Mouse (Mus musculus) forebrain, embryonic 10.5 days (tissue): ENCODE data around the gene Zfp280c. TPM values are rescaled to one million over a fixed set of nuclear protein-coding genes. Genes with fewer than 3 reads are reported as not detected.
A peak's percentile ranks its signal among the peaks of the same experiment; 100 is the strongest.

Experiments used
- DNase-seq: peaks from one replicate; pipeline ENCODE4 v3.0.0-alpha.2; 2017; ENCODE audit warnings: low spot score; ENCODE audit errors: extremely low spot score
- H3K27ac ChIP-seq: fragments of 300-500 bp; sonication (generic); 2 replicates; pipeline ENCODE4 v1.5.1; 2016; ENCODE audit warnings: mild to moderate bottlenecking
- H3K27me3 ChIP-seq: fragments of 300-500 bp; sonication (generic); 2 replicates; pipeline ENCODE4 v1.6.1; 2016; ENCODE audit warnings: mild to moderate bottlenecking; ENCODE audit not compliant: poor library complexity, severe bottlenecking
- H3K36me3 ChIP-seq: fragments of 300-500 bp; sonication (generic); replicated peaks from 2 replicates; pipeline ENCODE4 v1.6.1; 2016; ENCODE audit warnings: mild to moderate bottlenecking, moderate library complexity
- H3K4me1 ChIP-seq: fragments of 300-500 bp; sonication (generic); 2 replicates; pipeline ENCODE4 v1.6.1; 2016
- H3K4me3 ChIP-seq: fragments of 300-500 bp; sonication (generic); 2 replicates; pipeline ENCODE4 v1.5.1; 2016; ENCODE audit warnings: mild to moderate bottlenecking, moderate library complexity
- H3K9me3 ChIP-seq: fragments of 300-500 bp; sonication (generic); 2 replicates; pipeline ENCODE4 v1.6.1; 2016; ENCODE audit warnings: mild to moderate bottlenecking, moderate library complexity
- WGBS: fragments of 180-500 bp; shearing (Covaris S2); methylation state at CpG from one replicate; pipeline ENCODE4 v1.1.7; 2016; 5-methylcytosine and 5-hydroxymethylcytosine counted together
- polyA plus RNA-seq: library from polyadenylated mRNA; unstranded; fragments of >200 nt; fragmentation: Nextera tagmentation; extraction: Ambion mirVana; gene quantifications from 2 replicates; pipeline ENCODE4 v1.2.1, GENCODE M21; 2016

Gene Zfp280c
- 20.4 and 25.2 TPM in 2 replicates for polyA plus RNA-seq

DNA sequence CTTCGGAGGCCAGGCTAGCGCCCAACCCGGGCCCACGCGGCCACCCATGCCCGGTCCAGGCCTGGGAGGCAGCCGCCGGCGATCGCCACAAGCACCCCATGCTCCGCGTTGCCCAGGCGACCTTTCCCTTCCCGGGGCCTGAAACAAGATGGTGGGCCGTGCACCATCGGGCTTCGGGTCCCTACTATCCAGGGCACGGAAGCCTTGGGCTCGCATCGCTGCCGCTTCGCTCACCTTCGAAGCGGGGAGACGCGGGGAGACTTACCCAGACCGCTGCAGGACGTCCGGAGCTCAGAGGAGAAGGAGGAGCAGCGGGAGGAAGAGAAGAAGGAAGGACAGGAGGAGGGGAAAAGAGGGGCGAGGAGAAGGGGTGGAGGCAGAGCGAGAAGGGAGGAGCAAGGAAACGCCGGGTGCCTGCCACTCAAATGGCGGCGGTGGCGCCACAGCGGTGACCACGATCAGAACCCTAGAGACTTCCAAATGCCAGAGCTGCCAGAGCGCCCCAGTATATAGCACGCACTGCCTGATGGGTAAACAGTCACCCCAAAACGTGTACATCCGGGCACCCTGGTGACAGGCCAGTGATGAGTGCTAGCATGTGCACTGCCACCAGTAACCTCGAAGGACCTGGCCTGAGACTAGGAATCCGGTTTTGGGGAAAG is at the start of gene Zfp280c:
Zfp280c (minus strand) TSS at position 406 of the 662 bp plus-strand sequence.
- DNase-seq = peak; percentile 75
- Histone ChIP-seq H3K27me3 (no peaks in the 10 kb centered on the region), H3K4me1 (peaks cover 4% of the 10 kb centered on the region; the same call in 1 of the 2 replicates), H3K36me3 (peaks cover 31% of the 10 kb centered on the region), H3K9me3 (no peaks in the 10 kb centered on the region), H3K4me3 (peak within 1 kb of the TSS; percentile 70), H3K27ac (peak within 1 kb of the TSS; percentile 93)
- WGBS = 15% methylated on average over 44 of the region's 45 CpGs

- no peak for DNase-seq
- H3K4me1 ChIP-seq = no peaks in the 10 kb centered on the region
- H3K36me3 ChIP-seq = peaks cover 16% of the 10 kb centered on the region
- no peak overlapping the region for H3K4me3 ChIP-seq
- WGBS = 68% methylated on average over 2 of the region's 2 CpGs
- no peaks in the 10 kb centered on the region for H3K27me3 ChIP-seq
- H3K9me3 ChIP-seq = no peaks in the 10 kb centered on the region
- H3K27ac ChIP-seq = no peak overlapping the region
These were observed 42.7 kb upstream of the Zfp280c start for GRCm38 (mm10) chrX:48637032-48637431.

GRCm38 (mm10) chrX:48624054-48624420 is 29.7 kb upstream of the Zfp280c start:
- H3K4me1 ChIP-seq = 0 out of 2 replicates have a peak, but pooled peaks cover 4% of the 10 kb centered on the region
- no peaks in the 10 kb centered on the region for H3K9me3 ChIP-seq
- WGBS = 21% methylated on average over 9 of the region's 9 CpGs
- peak overlapping the region; percentile 67 for H3K4me3 ChIP-seq
- no peak for DNase-seq
- peak overlapping the region; percentile 89 for H3K27ac ChIP-seq
- H3K27me3 ChIP-seq = no peaks in the 10 kb centered on the region
- no peaks in the 10 kb centered on the region for H3K36me3 ChIP-seq

DNA sequence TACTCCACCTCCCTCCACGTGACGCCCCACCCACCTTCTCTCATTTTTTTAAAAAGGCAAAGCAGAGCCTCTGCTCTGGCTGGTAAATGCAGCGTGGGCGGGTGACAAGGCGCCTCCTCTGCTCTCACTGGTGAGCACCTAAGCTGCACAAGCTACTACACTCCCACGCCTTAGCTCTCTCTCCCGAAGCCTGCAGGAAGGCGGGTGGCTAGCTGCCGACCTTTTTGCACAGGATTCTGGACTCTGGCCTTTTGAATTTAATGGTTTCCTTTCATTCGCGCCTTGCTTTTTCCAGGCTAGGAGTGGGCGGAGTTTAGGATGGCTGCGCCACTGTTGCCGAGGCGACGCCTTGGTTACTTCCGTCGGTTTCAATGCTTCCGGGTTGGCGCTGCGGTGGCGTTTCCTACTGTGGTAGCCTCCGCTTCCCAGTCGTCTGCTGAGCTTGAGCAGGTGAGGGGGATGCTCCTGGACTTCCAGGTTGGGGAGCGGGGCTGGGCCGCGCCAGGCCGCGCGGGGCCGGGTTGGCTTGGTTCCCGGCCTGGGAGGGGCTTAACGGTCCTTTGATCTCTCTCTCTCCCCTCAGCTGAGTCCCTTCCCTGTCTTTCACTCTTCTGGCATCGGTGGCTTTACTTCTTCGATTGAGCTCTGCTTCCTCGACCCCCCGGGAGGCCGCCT is 29.2 kb upstream of the Zfp280c start, which contains the start of gene Slc25a14:
Slc25a14 (plus strand) TSS at position 35 of the 675 bp plus-strand sequence.
- Histone ChIP-seq H3K36me3 (no peaks in the 10 kb centered on the region), H3K4me3 (peak within 1 kb of the TSS; percentile 67), H3K27me3 (no peaks in the 10 kb centered on the region), H3K9me3 (no peaks in the 10 kb centered on the region), H3K4me1 (0 out of 2 replicates have a peak, but pooled peaks cover 4% of the 10 kb centered on the region), H3K27ac (peak within 1 kb of the TSS; percentile 89)
- WGBS = 12% methylated on average over 37 of the region's 38 CpGs
- peak; percentile 75 for DNase-seq

- H3K4me3 ChIP-seq = peak overlapping the region; percentile 67
- WGBS = 25% methylated on average over 4 of the region's 4 CpGs
These were observed 28.7 kb upstream of the Zfp280c start for GRCm38 (mm10) chrX:48623049-48623378.

GRCm38 (mm10) chrX:48604872-48605271 is 10.6 kb upstream of the Zfp280c start:
- no peaks in the 10 kb centered on the region for H3K9me3 ChIP-seq
- no peaks in the 10 kb centered on the region for H3K27me3 ChIP-seq
- H3K27ac ChIP-seq = no peak overlapping the region
- WGBS = 66% methylated on average over 2 of the region's 2 CpGs
- no peak overlapping the region for H3K4me3 ChIP-seq
- H3K36me3 ChIP-seq = no peaks in the 10 kb centered on the region
- DNase-seq = no peak
- H3K4me1 ChIP-seq = 0 out of 2 replicates have a peak, but pooled peaks cover 3% of the 10 kb centered on the region

More at GRCm38 (mm10) chrX:48623049-48623378, 28.7 kb upstream of the Zfp280c start:
- Histone ChIP-seq H3K4me1 (0 out of 2 replicates have a peak, but pooled peaks cover 4% of the 10 kb centered on the region), H3K27me3 (no peaks in the 10 kb centered on the region), H3K27ac (peak overlapping the region; percentile 89), H3K9me3 (no peaks in the 10 kb centered on the region), H3K36me3 (no peaks in the 10 kb centered on the region)
- DNase-seq = no peak

DNA sequence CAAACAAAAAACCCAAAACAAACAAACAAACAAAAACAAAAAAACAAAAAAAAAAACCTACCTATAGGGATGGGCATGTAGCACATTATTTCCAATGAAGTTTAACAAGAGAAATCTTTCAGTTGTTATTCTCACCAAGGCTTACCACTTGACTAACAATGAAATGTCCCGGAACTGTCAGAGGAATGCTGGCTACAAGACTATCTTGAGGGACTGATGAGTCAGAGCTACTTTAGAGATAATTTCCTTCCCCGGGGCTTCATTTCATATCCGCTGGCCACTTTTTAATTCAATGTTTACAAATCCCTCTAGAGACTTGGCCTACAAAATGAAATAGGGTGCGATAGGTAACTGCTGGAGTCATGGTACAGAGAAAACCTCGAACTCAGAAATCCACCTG is 2.6 kb upstream of the Zfp280c start:
- DNase-seq = no peak
- no peak overlapping the region for H3K4me3 ChIP-seq
- no peaks in the 10 kb centered on the region for H3K9me3 ChIP-seq
- peaks cover 4% of the 10 kb centered on the region; the same call in 1 of the 2 replicates for H3K4me1 ChIP-seq
- 93% methylated on average over 5 of the region's 5 CpGs for WGBS
- peaks cover 5% of the 10 kb centered on the region for H3K36me3 ChIP-seq
- no peak overlapping the region for H3K27ac ChIP-seq
- no peaks in the 10 kb centered on the region for H3K27me3 ChIP-seq

GRCm38 (mm10) chrX:48596053-48596452 is 1.7 kb upstream of the Zfp280c start:
- Histone ChIP-seq H3K4me3 (no peak overlapping the region), H3K9me3 (no peaks in the 10 kb centered on the region), H3K27me3 (no peaks in the 10 kb centered on the region), H3K36me3 (peaks cover 13% of the 10 kb centered on the region), H3K27ac (no peak overlapping the region), H3K4me1 (peaks cover 4% of the 10 kb centered on the region; the same call in 1 of the 2 replicates)
- DNase-seq = no peak
- 86% methylated on average over 9 of the region's 9 CpGs for WGBS

GRCm38 (mm10) chrX:48593721-48594098 is 594 bp downstream of the Zfp280c start:
- Histone ChIP-seq H3K9me3 (no peaks in the 10 kb centered on the region), H3K36me3 (peaks cover 36% of the 10 kb centered on the region), H3K27me3 (no peaks in the 10 kb centered on the region), H3K4me1 (peaks cover 4% of the 10 kb centered on the region; the same call in 1 of the 2 replicates), H3K4me3 (peak overlapping the region; percentile 70), H3K27ac (peak overlapping the region; percentile 93)
- 26% methylated on average over 7 of the region's 15 CpGs for WGBS
- no peak for DNase-seq

GRCm38 (mm10) chrX:48583332-48583731 is 11.0 kb downstream of the Zfp280c start:
- DNase-seq = no peak
- H3K27ac ChIP-seq = no peak overlapping the region
- H3K36me3 ChIP-seq = peaks cover 97% of the 10 kb centered on the region
- no peaks in the 10 kb centered on the region for H3K27me3 ChIP-seq
- H3K9me3 ChIP-seq = no peaks in the 10 kb centered on the region; the same call in 1 of the 2 replicates
- H3K4me3 ChIP-seq = no peak overlapping the region
- H3K4me1 ChIP-seq = no peaks in the 10 kb centered on the region

DNA sequence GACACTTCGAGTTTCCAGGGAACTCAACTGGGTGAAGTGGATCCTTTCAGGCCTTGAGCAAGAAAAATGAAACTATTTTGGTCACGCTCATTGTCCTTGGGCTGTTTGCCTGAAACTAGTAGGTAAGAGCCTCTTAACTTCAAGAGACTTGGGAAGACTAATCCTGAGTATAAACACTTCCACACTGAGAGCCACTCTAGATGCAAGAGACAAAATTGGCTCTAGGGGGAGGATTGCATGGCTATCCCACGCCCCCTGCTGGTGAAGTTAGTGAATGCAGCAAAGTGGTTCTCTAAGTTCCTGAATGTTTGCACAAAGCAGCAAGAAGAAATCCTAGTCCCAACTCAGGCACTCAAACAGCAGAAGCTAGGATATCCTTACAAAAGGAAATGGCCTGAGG is 62.1 kb downstream of the Zfp280c start:
- DNase-seq = peak; percentile 63
- WGBS = 39% methylated on average over 3 of the region's 3 CpGs

GRCm38 (mm10) chrX:48526435-48526834 is 67.9 kb downstream of the Zfp280c start:
- 86% methylated on average over 2 of the region's 3 CpGs for WGBS
- H3K9me3 ChIP-seq = no peaks in the 10 kb centered on the region
- H3K4me1 ChIP-seq = no peaks in the 10 kb centered on the region
- no peak overlapping the region for H3K27ac ChIP-seq
- no peak for DNase-seq
- no peaks in the 10 kb centered on the region for H3K36me3 ChIP-seq
- H3K4me3 ChIP-seq = no peak overlapping the region
- no peaks in the 10 kb centered on the region for H3K27me3 ChIP-seq

More for the DNA sequence above, 62.1 kb downstream of the Zfp280c start:
- Histone ChIP-seq H3K9me3 (no peaks in the 10 kb centered on the region), H3K27ac (no peak overlapping the region), H3K4me1 (no peaks in the 10 kb centered on the region), H3K36me3 (no peaks in the 10 kb centered on the region), H3K27me3 (no peaks in the 10 kb centered on the region), H3K4me3 (no peak overlapping the region)

GRCm38 (mm10) chrX:48525866-48526265 is 68.4 kb downstream of the Zfp280c start:
- Histone ChIP-seq H3K36me3 (no peaks in the 10 kb centered on the region), H3K4me3 (no peak overlapping the region), H3K9me3 (no peaks in the 10 kb centered on the region), H3K27me3 (no peaks in the 10 kb centered on the region), H3K27ac (no peak overlapping the region), H3K4me1 (no peaks in the 10 kb centered on the region)
- 67% methylated on average over 8 of the region's 8 CpGs for WGBS
- DNase-seq = no peak
